8 mouse cellular contexts compared by ENCODE assay signal in the genomic region with DNA sequence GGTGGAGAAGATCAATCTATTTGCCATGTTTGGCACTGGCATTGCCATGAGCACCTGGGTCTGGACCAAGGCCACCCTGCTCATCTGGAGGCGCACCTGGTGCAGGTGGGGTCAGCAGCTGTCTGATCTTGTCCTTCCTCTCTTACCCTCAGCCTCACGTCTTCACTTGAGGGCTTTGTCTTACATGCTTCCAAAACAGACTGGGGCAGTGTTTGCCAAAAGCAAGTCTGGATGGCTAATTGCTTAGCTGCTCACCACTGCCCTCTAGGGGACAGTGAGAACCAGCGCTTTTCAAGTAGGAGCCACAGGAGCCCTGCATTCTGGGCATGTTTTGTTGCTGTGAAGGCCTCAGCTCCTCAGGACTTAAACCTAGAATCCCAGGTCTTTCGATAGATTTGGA. TPM values are rescaled to one million over a fixed set of nuclear protein-coding genes. Genes with fewer than 3 reads are reported as not detected.
DNase-seq lines count a peak whose midpoint lies in the region; ATAC-seq and TF ChIP-seq lines count a peak whose summit lies in the region.

No protein-coding gene starts in this region.

- H3K36me3 ChIP-seq in testis, adult 2 months (ENCODE audit: control insufficient read depth, insufficient read depth, low read length) = no peaks in the 10 kb centered on the region
- no peaks in the 10 kb centered on the region for H3K36me3 ChIP-seq in kidney, adult 2 months (ENCODE audit: control insufficient read depth, insufficient read depth, low read length)
- H3K36me3 ChIP-seq in limb, embryonic 12.5 days = peaks cover 79% of the 10 kb centered on the region

- H3K9ac ChIP-seq in limb, embryonic 12.5 days (replicated peaks) = no peak overlapping the region

- peak; percentile 76; the same call in 1 of the 2 replicates for TF ChIP-seq CTCF in testis, adult 2 months (IDR thresholded peaks at IDR 0.05; ENCODE audit: control insufficient read depth, insufficient read depth, insufficient replicate concordance, low read depth, low read length)
- peak; percentile 96 for TF ChIP-seq CTCF in kidney, adult 2 months (conservative IDR thresholded peaks at IDR 0.05; ENCODE audit: insufficient read depth, insufficient read length, low read depth, low read length)

- H3K27ac ChIP-seq in testis, adult 2 months (ENCODE audit: control insufficient read depth, insufficient read depth, low read depth, low read length) = no peak overlapping the region
- no peak overlapping the region for H3K27ac ChIP-seq in kidney, adult 2 months (ENCODE audit: insufficient read depth, low read depth, low read length)
- H3K27ac ChIP-seq in limb, embryonic 12.5 days = no peak overlapping the region

- no peaks in the 10 kb centered on the region for H3K9me3 ChIP-seq in limb, embryonic 12.5 days

- DNase-seq in testis, postnatal 14 days (ENCODE audit: low spot score) = no peak
- peak; percentile 91 to 92 for DNase-seq in cerebellum, postnatal 14 days
- DNase-seq in frontal cortex, postnatal 36 days (ENCODE audit: low spot score in 2 of 2) = peak; percentile 70 to 79
- DNase-seq in kidney, adult 2 months = peak; percentile 82
- DNase-seq in naive thymus-derived CD4-positive, alpha-beta T cell, adult 2 months (ENCODE audit: low read depth) = peak; percentile 85
- DNase-seq in thymus, adult 18-20 months = peak; percentile 32 to 42

- 0 out of 2 replicates have a peak, but pooled peaks have one; percentile 23 for ATAC-seq in limb, embryonic 12.5 days (ENCODE audit: insufficient number of reproducible peaks, insufficient read depth, low FRiP score, low TSS enrichment, low read depth)

- H3K4me2 ChIP-seq in limb, embryonic 12.5 days = no peak overlapping the region

- H3K27me3 ChIP-seq in testis, adult 2 months (ENCODE audit: control insufficient read depth, insufficient read depth, low read length) = no peaks in the 10 kb centered on the region
- no peaks in the 10 kb centered on the region for H3K27me3 ChIP-seq in kidney, adult 2 months (replicated peaks; ENCODE audit: control insufficient read depth, insufficient read depth, low read length)
- H3K27me3 ChIP-seq in limb, embryonic 12.5 days = no peaks in the 10 kb centered on the region

- no peaks in the 10 kb centered on the region; the same call in 1 of the 2 replicates for H3K4me1 ChIP-seq in testis, adult 2 months (ENCODE audit: control insufficient read depth, insufficient read depth, low read length)
- peaks cover 9% of the 10 kb centered on the region; the same call in 1 of the 2 replicates for H3K4me1 ChIP-seq in kidney, adult 2 months (ENCODE audit: control insufficient read depth, insufficient read depth, low read length)
- H3K4me1 ChIP-seq in limb, embryonic 12.5 days (replicated peaks) = no peaks in the 10 kb centered on the region

- H3K4me3 ChIP-seq in testis, adult 2 months (ENCODE audit: control insufficient read depth, low read depth, low read length) = no peak overlapping the region
- no peak overlapping the region for H3K4me3 ChIP-seq in kidney, adult 2 months (ENCODE audit: insufficient read depth, low read depth, low read length)
- H3K4me3 ChIP-seq in limb, embryonic 12.5 days (replicated peaks) = no peak overlapping the region

- 27% methylated on average over 4 of the region's 4 CpGs for WGBS in kidney, adult 2 months
- 49% methylated on average over 4 of the region's 4 CpGs for WGBS in limb, embryonic 12.5 days

- TF ChIP-seq POLR2A in testis, adult 2 months (IDR thresholded peaks at IDR 0.05; ENCODE audit: control insufficient read depth, low read depth, low read length) = no peak
- no peak for TF ChIP-seq POLR2A in kidney, adult 2 months (IDR thresholded peaks at IDR 0.05; ENCODE audit: low read depth, low read length)

RNA-seq across cellular contexts. Expression of a gene that starts 9.4 kb away (rescaled TPM):
- 102 and 118 TPM in 2 replicates for polyA plus RNA-seq in testis, adult 2 months (2012; rRNA removed)
- 107 and 122 TPM in 2 replicates for polyA plus RNA-seq in kidney, adult 2 months (2012; rRNA removed)
- polyA plus RNA-seq in limb, embryonic 12.5 days (2016; fragmentation: Nextera tagmentation; extraction: Ambion mirVana) = 23.8 and 23.9 TPM in 2 replicates

RNA-seq across cellular contexts. Expression of a gene that starts 23.1 kb away (rescaled TPM):
- polyA plus RNA-seq in testis, adult 2 months (2012; rRNA removed) = 4.5 and 4.7 TPM in 2 replicates
- polyA plus RNA-seq in kidney, adult 2 months (2012; rRNA removed) = 53.4 and 59.5 TPM in 2 replicates
- 58.7 and 71.4 TPM in 2 replicates for polyA plus RNA-seq in limb, embryonic 12.5 days (2016; fragmentation: Nextera tagmentation; extraction: Ambion mirVana)
